Mouse (Mus musculus) kidney, postnatal 0 days (tissue): ENCODE measurements around the gene Adam8. TPM values are rescaled to one million over a fixed set of nuclear protein-coding genes. Genes with fewer than 3 reads are reported as not detected.
A peak's percentile ranks its signal among the peaks of the same experiment; 100 is the strongest.

Source experiments
- ATAC-seq: fragments of 200-750 bp; cut with Nextera tagmentation; replicated peaks from 2 replicates; pipeline ENCODE4 v1.8.0; 2017; ENCODE audit warnings: low read depth, moderate number of reproducible peaks, moderate TSS enrichment, moderate library complexity; ENCODE audit not compliant: low FRiP score
- DNase-seq: peaks from one replicate; pipeline ENCODE4 v3.0.0-alpha.2; 2016; ENCODE audit warnings: low spot score
- H3K27ac ChIP-seq: fragments of 300-500 bp; sonication (generic); 2 replicates; pipeline ENCODE4 v1.5.1; 2014; ENCODE audit warnings: mild to moderate bottlenecking
- H3K27me3 ChIP-seq: fragments of 300-500 bp; sonication (generic); 2 replicates; pipeline ENCODE4 v1.6.1; 2014; ENCODE audit warnings: low read length, mixed read lengths; ENCODE audit not compliant: insufficient read depth
- H3K36me3 ChIP-seq: fragments of 300-500 bp; sonication (generic); 2 replicates; pipeline ENCODE4 v1.6.1; 2014; ENCODE audit warnings: low read length, mixed read lengths; ENCODE audit not compliant: insufficient read depth
- H3K4me1 ChIP-seq: fragments of 300-500 bp; sonication (generic); replicated peaks from 2 replicates; pipeline ENCODE4 v1.6.1; 2014; ENCODE audit warnings: antibody characterized with exemption, low read length, mixed read lengths; ENCODE audit not compliant: insufficient read depth
- H3K4me2 ChIP-seq: fragments of 300-500 bp; sonication (generic); 2 replicates; pipeline ENCODE4 v1.6.1; 2014; ENCODE audit warnings: mild to moderate bottlenecking, low read length, moderate library complexity, mixed read lengths
- H3K4me3 ChIP-seq: fragments of 300-500 bp; sonication (generic); replicated peaks from 2 replicates; pipeline ENCODE4 v1.5.1; 2014; ENCODE audit warnings: low read depth, low read length
- H3K9ac ChIP-seq: fragments of 300-500 bp; sonication (generic); 2 replicates; pipeline ENCODE4 v1.6.1; 2014; ENCODE audit warnings: low read depth, low read length
- H3K9me3 ChIP-seq: fragments of 300-500 bp; sonication (generic); replicated peaks from 2 replicates; pipeline ENCODE4 v1.6.1; 2016; ENCODE audit warnings: low read length, inconsistent platforms, mixed read lengths
- CTCF ChIP-seq: IDR thresholded peaks from 2 replicates; pipeline ENCODE4 v1.5.1; 2016; ENCODE audit warnings: antibody characterized with exemption, low read depth, mild to moderate bottlenecking, moderate library complexity
- WGBS: fragments of 180-500 bp; shearing (Covaris S2); extraction: QIAGEN DNeasy Blood & Tissue Kit; methylation state at CpG from one replicate; pipeline ENCODE4 v1.1.7; 2014; 5-methylcytosine and 5-hydroxymethylcytosine counted together
- polyA plus RNA-seq: library from polyadenylated mRNA; unstranded; fragments of >200 nt; fragmentation: Nextera tagmentation; extraction: Ambion mirVana; gene quantifications from 2 replicates; pipeline ENCODE4 v1.2.1, GENCODE M21; 2015

Gene Adam8
- polyA plus RNA-seq, 1 experiment from 2014 or later: 0.41 TPM

DNA sequence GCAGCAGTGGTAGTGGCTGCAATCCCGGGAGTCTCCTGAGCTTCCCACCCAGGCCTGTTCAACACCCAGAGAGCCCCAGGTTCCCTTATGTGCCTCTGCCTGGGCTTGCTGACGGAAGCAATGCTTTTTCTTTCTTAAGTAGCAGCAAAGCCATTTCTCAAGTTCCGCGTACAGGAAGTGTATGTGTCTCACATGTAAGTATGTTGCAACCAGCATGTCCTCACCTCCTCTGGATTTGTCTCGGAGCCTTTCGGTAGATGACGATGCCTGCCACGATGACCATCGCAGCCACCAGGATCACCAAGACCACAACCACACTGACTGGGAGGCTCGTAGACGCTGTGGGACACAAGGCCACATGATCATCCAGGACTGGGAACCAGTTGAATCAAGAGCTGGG lies 7.9 kb downstream of the Adam8 start:
- DNase-seq (no peak), ATAC-seq (no peak)
- no peak overlapping the region for H3K4me3 ChIP-seq
- no peaks in the 10 kb centered on the region for H3K36me3 ChIP-seq
- no peak overlapping the region for H3K27ac ChIP-seq
- H3K27me3 ChIP-seq: no peaks in the 10 kb centered on the region
- H3K4me1 ChIP-seq: no peaks in the 10 kb centered on the region
- no peak overlapping the region for H3K9ac ChIP-seq
- no peaks in the 10 kb centered on the region for H3K9me3 ChIP-seq
- no peak for TF ChIP-seq CTCF
- no peak overlapping the region for H3K4me2 ChIP-seq
- 90% methylated on average over 11 of the region's 11 CpGs for WGBS

DNA sequence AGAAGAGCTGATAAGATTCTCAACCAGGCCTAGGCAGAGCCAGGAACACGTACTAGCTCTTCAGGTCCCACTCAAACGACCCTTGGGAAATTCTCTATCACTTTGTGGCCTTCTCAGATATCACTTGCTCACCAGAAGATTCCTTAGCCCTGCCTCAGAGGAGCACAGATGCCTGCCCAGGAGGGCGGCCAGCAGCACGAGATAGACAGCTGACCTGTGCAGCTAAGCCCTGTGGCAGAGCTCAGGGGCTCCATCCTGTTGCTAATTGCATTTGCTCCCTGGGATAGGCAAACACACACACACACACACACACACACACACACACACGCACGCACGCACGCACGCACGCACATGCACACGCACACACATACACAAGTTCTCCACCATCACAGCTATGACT lies 10.3 kb downstream of the Adam8 start:
- DNase-seq (no peak), ATAC-seq (no peak)
- Histone ChIP-seq H3K9ac (no peak overlapping the region), H3K27ac (no peak overlapping the region), H3K4me2 (no peak overlapping the region), H3K4me3 (no peak overlapping the region), H3K27me3 (no peaks in the 10 kb centered on the region), H3K36me3 (no peaks in the 10 kb centered on the region), H3K4me1 (no peaks in the 10 kb centered on the region), H3K9me3 (no peaks in the 10 kb centered on the region)
- WGBS: 81% methylated on average over 11 of the region's 11 CpGs
- TF ChIP-seq CTCF: no peak

DNA sequence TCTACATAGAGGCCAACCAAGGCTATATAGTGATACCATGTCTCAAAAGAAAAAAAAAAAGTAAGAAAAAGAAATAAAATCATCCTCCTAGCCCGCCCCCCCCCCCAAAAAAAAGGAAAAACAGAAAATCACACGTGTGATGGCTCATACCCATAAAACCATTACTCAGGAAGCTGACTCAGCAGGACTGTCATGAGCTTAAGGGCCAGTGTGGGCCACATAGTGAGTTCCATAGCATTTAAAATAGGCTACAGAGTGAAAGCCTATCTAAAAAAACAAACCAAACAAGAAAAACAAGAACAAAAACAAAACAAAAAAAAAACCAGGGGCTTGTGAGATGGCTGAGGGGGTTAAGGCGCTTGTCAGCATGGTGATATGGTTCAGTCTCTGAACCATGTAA lies 11.6 kb downstream of the Adam8 start:
- no peak for TF ChIP-seq CTCF
- 56% methylated on average over 3 of the region's 3 CpGs for WGBS
- Histone ChIP-seq H3K27me3 (no peaks in the 10 kb centered on the region), H3K9ac (no peak overlapping the region), H3K36me3 (no peaks in the 10 kb centered on the region), H3K4me3 (no peak overlapping the region), H3K4me2 (no peak overlapping the region), H3K9me3 (no peaks in the 10 kb centered on the region), H3K27ac (no peak overlapping the region), H3K4me1 (no peaks in the 10 kb centered on the region)
- DNase-seq: no peak
- no peak for ATAC-seq

DNA sequence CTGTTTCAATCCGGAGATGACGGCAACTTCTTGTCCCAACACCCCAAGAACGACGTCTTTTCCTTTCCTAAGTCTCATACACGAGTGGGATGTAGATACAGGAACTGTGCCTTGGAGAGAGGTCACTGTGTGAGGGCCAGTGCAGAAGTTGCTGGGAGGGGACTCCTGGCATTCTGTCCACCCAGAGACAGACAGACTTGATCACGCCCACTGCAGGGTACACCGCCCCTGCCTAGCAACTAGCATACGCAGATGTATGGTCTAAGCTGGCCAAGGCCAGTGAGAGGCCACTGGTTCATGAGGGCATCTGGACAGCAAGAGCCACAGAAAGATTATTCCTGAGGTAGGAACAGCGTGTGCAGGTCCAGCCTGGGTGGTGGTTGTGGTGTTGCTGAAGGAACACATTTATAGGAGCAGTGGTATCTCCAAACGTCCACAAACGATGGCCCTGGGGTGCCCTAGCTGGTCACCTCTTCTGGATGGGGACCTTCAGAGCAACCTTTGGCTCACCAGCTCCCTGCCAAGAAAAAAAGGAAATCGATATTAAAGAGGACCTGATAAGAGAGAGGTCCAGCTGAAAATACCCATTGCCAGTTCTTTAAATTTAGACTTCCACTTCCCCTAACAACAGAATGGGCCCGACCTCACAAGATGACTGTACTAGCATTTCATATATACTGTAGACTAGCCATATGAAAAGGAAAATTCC lies 13.2 kb downstream of the Adam8 start:
- no peaks in the 10 kb centered on the region for H3K27me3 ChIP-seq
- peak; percentile 41; the same call in 1 of the 2 replicates for ATAC-seq
- H3K4me3 ChIP-seq: peak overlapping the region; percentile 42
- H3K27ac ChIP-seq: no peak overlapping the region
- TF ChIP-seq CTCF: no peak
- peak overlapping the region; percentile 32; the same call in 1 of the 2 replicates for H3K9ac ChIP-seq
- WGBS: 39% methylated on average over 13 of the region's 13 CpGs
- H3K4me1 ChIP-seq: no peaks in the 10 kb centered on the region
- H3K36me3 ChIP-seq: no peaks in the 10 kb centered on the region
- H3K9me3 ChIP-seq: no peaks in the 10 kb centered on the region
- no peak for DNase-seq
- H3K4me2 ChIP-seq: peak overlapping the region; percentile 69

DNA sequence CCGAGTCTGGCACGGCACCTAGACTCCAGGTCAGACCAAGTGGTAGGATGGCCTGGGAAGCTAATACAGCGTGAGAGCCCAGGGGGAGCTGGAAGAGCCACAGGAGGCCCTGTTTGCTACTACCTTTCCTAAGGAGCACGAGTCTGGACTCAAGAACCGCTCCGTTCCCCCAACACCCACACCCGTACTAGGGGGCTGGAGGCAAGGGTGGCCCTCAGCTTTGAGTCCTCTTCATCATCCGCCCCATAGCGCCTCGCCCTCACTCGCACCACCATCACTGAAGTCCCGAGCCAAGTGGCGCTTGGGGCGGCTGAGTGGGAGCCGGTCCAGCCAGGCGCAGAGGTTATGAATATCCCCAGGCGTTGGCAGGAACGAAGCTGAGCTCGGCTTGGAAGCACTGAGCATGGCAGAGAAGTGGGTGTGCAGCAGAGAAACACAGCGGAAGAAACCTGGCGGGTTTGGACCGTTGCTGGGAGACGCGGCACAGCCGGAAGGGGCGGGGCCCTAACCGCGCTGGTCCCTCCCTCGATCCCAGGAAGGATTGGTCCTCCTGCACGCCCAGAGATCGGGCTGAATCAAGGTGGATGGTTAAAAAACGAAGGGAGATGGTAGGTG lies 14.0 kb downstream of the Adam8 start, which contains the start of gene 6430531B16Rik:
6430531B16Rik (minus strand) TSS at position 478 of the 615 bp plus-strand sequence.
- no peak for TF ChIP-seq CTCF
- H3K27ac ChIP-seq: no peak within 1 kb of the TSS
- ATAC-seq: peak; percentile 91
- 4% methylated on average over 32 of the region's 32 CpGs for WGBS
- H3K9ac ChIP-seq: peak within 1 kb of the TSS; percentile 32
- peak; percentile 88 for DNase-seq
- H3K9me3 ChIP-seq: no peaks in the 10 kb centered on the region
- H3K36me3 ChIP-seq: no peaks in the 10 kb centered on the region
- H3K4me2 ChIP-seq: peak within 1 kb of the TSS; percentile 69
- no peaks in the 10 kb centered on the region for H3K4me1 ChIP-seq
- peak within 1 kb of the TSS; percentile 42 for H3K4me3 ChIP-seq
- H3K27me3 ChIP-seq: no peaks in the 10 kb centered on the region

DNA sequence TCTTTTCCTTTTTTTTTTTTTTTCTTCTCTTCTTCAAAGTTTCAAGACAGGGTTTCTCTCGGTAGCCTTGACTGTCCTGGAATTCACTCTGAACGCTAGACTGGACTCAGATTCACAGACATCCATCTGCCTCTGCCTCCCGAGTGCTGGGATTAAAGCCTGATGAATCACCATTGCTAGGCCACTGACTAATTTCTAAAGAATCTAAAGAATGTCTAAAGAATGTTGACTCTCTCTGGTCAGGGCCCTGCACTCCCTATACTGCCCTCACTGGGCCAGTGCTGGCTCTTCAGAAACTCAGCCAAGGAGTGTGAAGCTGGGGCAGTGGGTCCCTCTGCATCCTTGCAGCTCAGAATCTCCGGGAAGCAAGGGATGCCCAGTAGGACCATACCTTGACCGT lies 16.9 kb downstream of the Adam8 start:
- no peak overlapping the region for H3K4me3 ChIP-seq
- WGBS: 57% methylated on average over 5 of the region's 5 CpGs
- H3K36me3 ChIP-seq: no peaks in the 10 kb centered on the region
- H3K9ac ChIP-seq: no peak overlapping the region
- no peak overlapping the region for H3K4me2 ChIP-seq
- no peaks in the 10 kb centered on the region for H3K27me3 ChIP-seq
- no peaks in the 10 kb centered on the region for H3K4me1 ChIP-seq
- TF ChIP-seq CTCF: peak; percentile 18; the same call in 1 of the 2 replicates
- peak; percentile 36 for DNase-seq
- H3K9me3 ChIP-seq: no peaks in the 10 kb centered on the region
- H3K27ac ChIP-seq: no peak overlapping the region
- ATAC-seq: no peak
